17 mouse cellular contexts compared by ENCODE assay signal in genomic region chr7:91443377-91443714, GRCm38 (mm10).
DNase-seq lines count a peak whose midpoint lies in the region; ATAC-seq and TF ChIP-seq lines count a peak whose summit lies in the region.
"Had no signal": no experiment of that assay in that cellular context is flagged by ENCODE, and none has a peak within 500 bp of the region (broad histone marks: within the 10 kb centered on the region; RNA-seq: fewer than 3 reads in every experiment).

No protein-coding gene starts in this region.

- intact Hi-C loops in left cerebral cortex, adult 2 months (cut with DNase I), result no loop called here
- intact Hi-C loops in left cerebral cortex, postnatal 10 days (cut with DNase I), result no loop called here

- H3K4me1 ChIP-seq in forebrain, postnatal 0 days (ENCODE audit: insufficient read depth), result peaks cover 17% of the 10 kb centered on the region
- peaks cover 5% of the 10 kb centered on the region; the same call in 1 of the 2 replicates for H3K4me1 ChIP-seq in hindbrain, postnatal 0 days (ENCODE audit: insufficient read depth, low read length)
- H3K4me1 ChIP-seq in neural tube, embryonic 13.5 days (replicated peaks), result peaks cover 18% of the 10 kb centered on the region
- H3K4me1 ChIP-seq: embryonic facial prominence, embryonic 13.5 days; heart, embryonic 15.5 days; limb, embryonic 15.5 days had no signal

- ATAC-seq in forebrain, postnatal 0 days, result peak; percentile 10; the same call in 1 of the 2 replicates
- peak; percentile 35; the same call in 1 of the 2 replicates for ATAC-seq in hindbrain, postnatal 0 days
- peak; percentile 72 for ATAC-seq in neural tube, embryonic 13.5 days (ENCODE audit: low read depth)

- no peak for TF ChIP-seq CTCF in left cerebral cortex, adult 2 months (IDR thresholded peaks at IDR 0.05)
- no peak for TF ChIP-seq CTCF in forebrain, postnatal 0 days (IDR thresholded peaks at IDR 0.05; ENCODE audit: low read depth)
- no peak for TF ChIP-seq CTCF in hindbrain, postnatal 0 days (IDR thresholded peaks at IDR 0.05; ENCODE audit: low read depth)

- peak overlapping the region; percentile 82 for H3K27ac ChIP-seq in left cerebral cortex, adult 2 months
- peak overlapping the region; percentile 91 for H3K27ac ChIP-seq in forebrain, postnatal 0 days (ENCODE audit: low read depth, low read length)
- H3K27ac ChIP-seq in hindbrain, postnatal 0 days, result peak overlapping the region; percentile 32; the same call in 1 of the 2 replicates
- peak overlapping the region; percentile 74 for H3K27ac ChIP-seq in neural tube, embryonic 13.5 days (replicated peaks)
- H3K27ac ChIP-seq: embryonic facial prominence, embryonic 13.5 days; heart, adult 2 months; heart, embryonic 15.5 days; limb, embryonic 15.5 days had no signal

- no peaks in the 10 kb centered on the region for H3K27me3 ChIP-seq in forebrain, postnatal 0 days (ENCODE audit: insufficient read depth, low read length)
- no peaks in the 10 kb centered on the region for H3K27me3 ChIP-seq in hindbrain, postnatal 0 days (ENCODE audit: insufficient read depth, low read length)
- no peaks in the 10 kb centered on the region for H3K27me3 ChIP-seq in neural tube, embryonic 13.5 days
- H3K27me3 ChIP-seq: embryonic facial prominence, embryonic 13.5 days; heart, embryonic 15.5 days; limb, embryonic 15.5 days had no signal

- no peaks in the 10 kb centered on the region for H3K9me3 ChIP-seq in forebrain, postnatal 0 days (ENCODE audit: low read length)
- no peaks in the 10 kb centered on the region for H3K9me3 ChIP-seq in hindbrain, postnatal 0 days (ENCODE audit: low read length)
- no peaks in the 10 kb centered on the region for H3K9me3 ChIP-seq in neural tube, embryonic 13.5 days
- H3K9me3 ChIP-seq: embryonic facial prominence, embryonic 13.5 days; heart, embryonic 15.5 days; limb, embryonic 15.5 days had no signal

- H3K4me2 ChIP-seq in forebrain, postnatal 0 days (ENCODE audit: low read depth), result peak overlapping the region; percentile 5; the same call in 1 of the 2 replicates
- no peak overlapping the region; the same call in 1 of the 2 replicates for H3K4me2 ChIP-seq in hindbrain, postnatal 0 days (ENCODE audit: low read depth, low read length)
- H3K4me2 ChIP-seq in neural tube, embryonic 13.5 days, result no peak overlapping the region
- H3K4me2 ChIP-seq: embryonic facial prominence, embryonic 13.5 days; heart, embryonic 15.5 days; limb, embryonic 15.5 days had no signal

- DNase-seq in left cerebral cortex, adult 2 months (ENCODE audit: extremely low spot score in 1 of 2, low spot score in 2 of 2), result no peak
- DNase-seq in left cerebral cortex, postnatal 10 days (ENCODE audit: extremely low spot score in 1 of 2, low spot score in 2 of 2), result no peak
- DNase-seq in forebrain, postnatal 0 days, result no peak
- no peak for DNase-seq in hindbrain, postnatal 0 days (ENCODE audit: low spot score)
- DNase-seq in embryo, embryonic 11 days, result no peak
- no peak for DNase-seq in embryo, embryonic 10.5 days (ENCODE audit: low spot score)
- DNase-seq in frontal cortex, postnatal 36 days (ENCODE audit: low spot score in 2 of 2), result no peak
- DNase-seq: adrenal gland, postnatal 10 days; cerebellum, adult 18-20 months; heart, adult 2 months; kidney, adult 2 months; kidney, postnatal 25 days; lung, postnatal 14 days had no signal

- H3K36me3 ChIP-seq in forebrain, postnatal 0 days (ENCODE audit: insufficient read depth), result no peaks in the 10 kb centered on the region
- no peaks in the 10 kb centered on the region for H3K36me3 ChIP-seq in hindbrain, postnatal 0 days (ENCODE audit: insufficient read depth, low read length)
- H3K36me3 ChIP-seq in neural tube, embryonic 13.5 days, result no peaks in the 10 kb centered on the region
- H3K36me3 ChIP-seq: embryonic facial prominence, embryonic 13.5 days; heart, embryonic 15.5 days; limb, embryonic 15.5 days had no signal

- H3K9ac ChIP-seq in forebrain, postnatal 0 days, result no peak overlapping the region
- no peak overlapping the region for H3K9ac ChIP-seq in hindbrain, postnatal 0 days (replicated peaks; ENCODE audit: low read length)
- H3K9ac ChIP-seq in neural tube, embryonic 13.5 days, result 0 out of 2 replicates have a peak overlapping the region, but pooled peaks have one; percentile 3
- H3K9ac ChIP-seq: embryonic facial prominence, embryonic 13.5 days; heart, embryonic 15.5 days; limb, embryonic 15.5 days had no signal

- no peak overlapping the region for H3K4me3 ChIP-seq in left cerebral cortex, adult 2 months
- H3K4me3 ChIP-seq in forebrain, postnatal 0 days (ENCODE audit: low read depth, low read length), result no peak overlapping the region
- no peak overlapping the region for H3K4me3 ChIP-seq in hindbrain, postnatal 0 days (ENCODE audit: low read length)
- H3K4me3 ChIP-seq in neural tube, embryonic 13.5 days, result no peak overlapping the region
- H3K4me3 ChIP-seq: embryonic facial prominence, embryonic 13.5 days; heart, adult 2 months; heart, embryonic 15.5 days; limb, embryonic 15.5 days had no signal

- 53% methylated on average over 5 of the region's 5 CpGs for WGBS in forebrain, postnatal 0 days
- 47% methylated on average over 5 of the region's 5 CpGs for WGBS in hindbrain, postnatal 0 days
- 50% methylated on average over 5 of the region's 5 CpGs for WGBS in neural tube, embryonic 13.5 days

Comparison
In these comparisons a context has a peak if more than half of its experiments do, and no peak if none do; other contexts are left out.
1. H3K27ac ChIP-seq: peak in every context shown above with its lines; median percentile 91 in forebrain, postnatal 0 days; 82 in left cerebral cortex, adult 2 months; 74 in neural tube, embryonic 13.5 days; 32 in hindbrain, postnatal 0 days.
2. ATAC-seq: peak in every context shown above with its lines; median percentile 72 in neural tube, embryonic 13.5 days; 35 in hindbrain, postnatal 0 days; 10 in forebrain, postnatal 0 days.